Mouse (Mus musculus): Measurements from ENCODE around the gene Ctrl. TPM values are rescaled to one million over a fixed set of nuclear protein-coding genes. Genes with fewer than 3 reads are reported as not detected.

Ctrl gene
- polyA plus RNA-seq, 1 experiment from 2014 or later, result 2.3 TPM

DNA sequence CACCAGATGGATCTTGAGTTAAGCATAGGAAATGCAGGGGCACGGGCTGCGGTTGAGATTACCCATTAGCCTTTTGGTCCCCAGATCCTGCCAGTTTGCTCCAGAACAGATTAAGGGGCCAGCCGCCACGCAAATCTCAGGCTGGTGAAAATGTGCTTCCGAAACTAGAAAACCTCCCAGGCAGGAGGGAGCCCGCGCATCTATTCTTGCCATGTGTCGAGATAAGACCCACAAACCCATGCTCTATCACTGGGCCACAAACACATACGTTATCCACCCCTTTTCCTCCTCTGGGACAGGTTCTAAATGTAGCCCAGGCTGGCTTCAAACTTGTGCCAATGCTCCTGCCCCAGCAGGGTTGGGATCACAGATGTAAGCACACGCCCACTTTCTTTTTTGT lies 27.9 kb upstream of the Ctrl start:
- no peak overlapping the region for H3K27ac ChIP-seq (replicated peaks)
- no peak for ATAC-seq (ENCODE audit: low FRiP score, low read depth)
- 85% methylated on average over 10 of the region's 10 CpGs for WGBS
- H3K27me3 ChIP-seq, result peaks cover 27% of the 10 kb centered on the region
- H3K9ac ChIP-seq (replicated peaks), result no peak overlapping the region
- H3K36me3 ChIP-seq, result no peaks in the 10 kb centered on the region
- no peak overlapping the region for H3K4me3 ChIP-seq
- no peaks in the 10 kb centered on the region for H3K9me3 ChIP-seq
- no peak overlapping the region for H3K4me2 ChIP-seq (replicated peaks)
- peaks cover 9% of the 10 kb centered on the region; the same call in 1 of the 2 replicates for H3K4me1 ChIP-seq

DNA sequence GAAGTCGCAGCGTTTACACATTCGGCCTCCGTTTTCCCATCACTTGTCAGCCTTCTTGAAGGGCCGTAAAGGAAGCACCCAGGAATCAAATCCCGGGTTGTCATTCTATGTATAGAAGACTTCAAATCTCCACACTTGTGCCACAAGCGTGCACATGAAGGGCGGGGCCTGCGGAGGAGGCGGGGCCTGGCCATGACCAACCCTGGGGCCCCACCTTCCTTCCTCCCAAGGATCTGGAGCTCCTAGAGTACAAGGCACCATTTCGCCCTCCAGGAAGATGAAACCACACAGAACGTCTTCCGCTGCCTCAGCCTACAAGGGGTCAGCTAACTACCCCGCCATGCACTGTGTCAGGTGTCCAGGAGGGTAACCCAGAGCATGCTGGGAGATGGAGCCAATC lies 27.4 kb upstream of the Ctrl start:
- Histone ChIP-seq H3K4me2 (replicated peaks) (no peak overlapping the region), H3K27ac (replicated peaks) (no peak overlapping the region), H3K27me3 (peaks cover 23% of the 10 kb centered on the region), H3K36me3 (no peaks in the 10 kb centered on the region), H3K9ac (replicated peaks) (no peak overlapping the region), H3K4me3 (no peak overlapping the region), H3K9me3 (no peaks in the 10 kb centered on the region), H3K4me1 (peaks cover 9% of the 10 kb centered on the region; the same call in 1 of the 2 replicates)
- ATAC-seq (ENCODE audit: low FRiP score, low read depth), result no peak
- 78% methylated on average over 14 of the region's 14 CpGs for WGBS

DNA sequence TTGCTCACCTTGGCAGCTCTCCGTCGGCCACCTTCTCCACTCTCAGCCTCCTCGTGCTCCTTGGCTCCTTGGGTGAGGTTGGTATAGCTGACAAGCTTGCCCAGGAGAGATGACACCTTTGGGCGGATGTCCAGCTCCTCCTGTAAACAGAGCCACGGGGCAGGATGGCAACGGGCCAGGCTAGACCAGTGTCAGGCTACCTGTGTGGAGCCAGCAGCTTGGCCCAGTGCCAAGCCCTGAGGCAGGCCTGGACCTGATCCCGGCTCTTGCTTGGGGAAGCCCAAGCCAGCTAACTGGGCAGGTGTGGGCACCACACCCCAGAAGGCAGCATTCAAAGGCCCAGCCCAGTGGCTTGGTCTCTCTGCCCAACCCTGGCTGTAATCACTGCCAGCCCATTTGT lies 25.7 kb upstream of the Ctrl start:
- H3K27ac ChIP-seq (replicated peaks), result no peak overlapping the region
- no peak overlapping the region for H3K4me3 ChIP-seq
- H3K27me3 ChIP-seq, result peaks cover 5% of the 10 kb centered on the region
- ATAC-seq (ENCODE audit: low FRiP score, low read depth), result no peak
- no peaks in the 10 kb centered on the region for H3K4me1 ChIP-seq
- H3K9ac ChIP-seq (replicated peaks), result no peak overlapping the region
- no peaks in the 10 kb centered on the region for H3K36me3 ChIP-seq
- H3K9me3 ChIP-seq, result no peaks in the 10 kb centered on the region
- 84% methylated on average over 7 of the region's 7 CpGs for WGBS
- no peak overlapping the region for H3K4me2 ChIP-seq (replicated peaks)

GRCm38 (mm10) chr8:105957813-105958212 lies 24.2 kb upstream of the Ctrl start:
- Histone ChIP-seq H3K9ac (replicated peaks) (no peak overlapping the region), H3K4me2 (replicated peaks) (no peak overlapping the region), H3K27me3 (no peaks in the 10 kb centered on the region), H3K4me1 (no peaks in the 10 kb centered on the region), H3K36me3 (no peaks in the 10 kb centered on the region), H3K27ac (replicated peaks) (no peak overlapping the region), H3K4me3 (no peak overlapping the region), H3K9me3 (no peaks in the 10 kb centered on the region)
- no peak for ATAC-seq (ENCODE audit: low FRiP score, low read depth)
- WGBS, result 78% methylated on average over 2 of the region's 4 CpGs

DNA sequence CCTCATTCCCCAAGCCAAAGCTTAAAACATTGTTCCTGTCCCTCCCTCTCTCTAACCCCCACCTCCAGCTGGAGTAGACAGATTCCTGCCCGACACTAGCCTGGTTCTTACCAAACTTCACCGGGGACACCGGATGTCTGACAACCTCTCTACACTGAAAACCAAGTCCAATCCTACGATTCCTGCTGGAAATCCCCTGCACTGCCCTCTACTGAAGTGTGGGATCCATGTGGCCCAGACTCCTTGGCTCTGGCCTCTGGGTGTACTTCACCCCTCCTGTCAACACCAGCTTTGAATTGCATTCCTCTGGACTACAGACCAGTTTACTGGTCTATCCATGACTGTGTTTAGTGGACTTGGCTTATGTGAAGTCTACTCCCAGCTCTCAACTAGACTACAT lies 22.9 kb upstream of the Ctrl start:
- no peak overlapping the region for H3K27ac ChIP-seq (replicated peaks)
- H3K36me3 ChIP-seq, result no peaks in the 10 kb centered on the region
- ATAC-seq (ENCODE audit: low FRiP score, low read depth), result no peak
- H3K4me2 ChIP-seq (replicated peaks), result no peak overlapping the region
- H3K27me3 ChIP-seq, result no peaks in the 10 kb centered on the region
- no peak overlapping the region for H3K4me3 ChIP-seq
- WGBS, result 93% methylated on average over 4 of the region's 4 CpGs
- H3K9me3 ChIP-seq, result no peaks in the 10 kb centered on the region
- no peaks in the 10 kb centered on the region for H3K4me1 ChIP-seq
- no peak overlapping the region for H3K9ac ChIP-seq (replicated peaks)

- Histone ChIP-seq H3K36me3 (no peaks in the 10 kb centered on the region), H3K27ac (replicated peaks) (no peak overlapping the region)
- WGBS, result 77% methylated on average over 7 of the region's 7 CpGs
Observed at GRCm38 (mm10) chr8:105951057-105951659, 17.5 kb upstream of the Ctrl start.

GRCm38 (mm10) chr8:105949350-105949749 lies 15.7 kb upstream of the Ctrl start:
- Histone ChIP-seq H3K9ac (replicated peaks) (no peak overlapping the region), H3K27me3 (no peaks in the 10 kb centered on the region), H3K9me3 (no peaks in the 10 kb centered on the region), H3K36me3 (0 out of 2 replicates have a peak, but pooled peaks cover 5% of the 10 kb centered on the region), H3K27ac (replicated peaks) (no peak overlapping the region), H3K4me3 (no peak overlapping the region), H3K4me1 (no peaks in the 10 kb centered on the region), H3K4me2 (replicated peaks) (no peak overlapping the region)
- no peak for ATAC-seq (ENCODE audit: low FRiP score, low read depth)
- 90% methylated on average over 10 of the region's 10 CpGs for WGBS

More at GRCm38 (mm10) chr8:105951057-105951659, 17.5 kb upstream of the Ctrl start:
- ATAC-seq (ENCODE audit: low FRiP score, low read depth), result no peak
- no peaks in the 10 kb centered on the region for H3K27me3 ChIP-seq
- H3K4me3 ChIP-seq, result no peak overlapping the region
- H3K9ac ChIP-seq (replicated peaks), result no peak overlapping the region
- H3K4me1 ChIP-seq, result no peaks in the 10 kb centered on the region
- no peak overlapping the region for H3K4me2 ChIP-seq (replicated peaks)
- H3K9me3 ChIP-seq, result no peaks in the 10 kb centered on the region

DNA sequence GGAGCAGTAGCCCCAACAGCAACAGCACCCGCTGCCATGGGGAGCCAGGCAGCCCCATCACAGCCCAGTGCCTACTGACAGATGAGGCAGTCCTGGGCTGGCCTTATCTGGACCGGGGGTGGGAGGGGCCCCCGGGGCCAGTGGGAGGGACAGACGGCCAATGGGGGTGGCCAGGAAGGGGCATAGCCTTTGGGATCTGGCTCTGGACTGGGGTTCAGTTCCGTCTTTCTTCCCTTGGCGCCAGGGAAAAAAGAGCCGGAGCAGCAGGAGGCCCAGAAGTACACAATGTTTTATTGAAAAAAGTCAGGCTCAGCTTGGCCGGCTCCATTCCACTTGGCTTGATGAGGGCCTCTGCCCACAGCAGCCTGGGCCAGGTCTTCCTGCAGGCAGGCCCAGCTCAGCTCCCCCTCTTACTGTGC lies 9.7 kb upstream of the Ctrl start, which contains the start of gene Lcat:
Lcat (minus strand) TSS at position 62 of the 419 bp plus-strand sequence.
- H3K4me3 ChIP-seq, result no peak within 1 kb of the TSS
- no peaks in the 10 kb centered on the region for H3K27me3 ChIP-seq
- WGBS, result 72% methylated on average over 8 of the region's 8 CpGs
- peaks cover under 1% of the 10 kb centered on the region; the same call in 1 of the 2 replicates for H3K4me1 ChIP-seq
- H3K9ac ChIP-seq (replicated peaks), result no peak within 1 kb of the TSS
- H3K4me2 ChIP-seq (replicated peaks), result no peak within 1 kb of the TSS
- H3K27ac ChIP-seq (replicated peaks), result no peak within 1 kb of the TSS
- H3K36me3 ChIP-seq, result 0 out of 2 replicates have a peak, but pooled peaks cover 10% of the 10 kb centered on the region
- no peak for ATAC-seq (ENCODE audit: low FRiP score, low read depth)
- no peaks in the 10 kb centered on the region for H3K9me3 ChIP-seq

- H3K4me2 ChIP-seq (replicated peaks), result no peak overlapping the region
- ATAC-seq (ENCODE audit: low FRiP score, low read depth), result no peak
- H3K9me3 ChIP-seq, result no peaks in the 10 kb centered on the region
- H3K27me3 ChIP-seq, result no peaks in the 10 kb centered on the region
- no peak overlapping the region for H3K27ac ChIP-seq (replicated peaks)
- H3K4me1 ChIP-seq, result peaks cover 6% of the 10 kb centered on the region
- 0 out of 2 replicates have a peak, but pooled peaks cover 10% of the 10 kb centered on the region for H3K36me3 ChIP-seq
- H3K4me3 ChIP-seq, result no peak overlapping the region
- H3K9ac ChIP-seq (replicated peaks), result no peak overlapping the region
- WGBS, result 98% methylated on average over 5 of the region's 5 CpGs
Observed at GRCm38 (mm10) chr8:105942542-105942941, 8.9 kb upstream of the Ctrl start.

DNA sequence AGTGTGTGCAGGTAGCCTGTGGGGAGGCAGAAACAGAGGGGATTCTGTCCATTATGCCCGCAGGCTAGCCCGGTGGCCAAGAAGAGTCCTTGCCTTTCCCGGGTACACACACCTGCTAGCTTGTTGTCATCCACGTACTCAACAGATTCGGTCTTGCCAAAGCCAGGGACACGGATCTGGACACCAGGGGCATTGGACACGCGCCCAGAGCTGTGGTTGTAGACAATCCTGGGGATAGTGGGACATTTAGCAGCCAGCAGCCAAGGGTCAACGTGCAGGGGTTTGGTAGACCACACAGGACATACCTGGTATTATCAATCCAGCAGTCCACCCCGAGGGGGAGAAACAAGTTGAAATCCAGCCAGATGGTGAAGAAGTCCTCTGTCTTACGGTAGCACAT lies 8.4 kb upstream of the Ctrl start:
- ATAC-seq (ENCODE audit: low FRiP score, low read depth), result no peak
- Histone ChIP-seq H3K27ac (replicated peaks) (no peak overlapping the region), H3K4me1 (peaks cover 6% of the 10 kb centered on the region), H3K4me3 (no peak overlapping the region), H3K27me3 (no peaks in the 10 kb centered on the region), H3K4me2 (replicated peaks) (no peak overlapping the region), H3K9me3 (no peaks in the 10 kb centered on the region), H3K36me3 (0 out of 2 replicates have a peak, but pooled peaks cover 10% of the 10 kb centered on the region), H3K9ac (replicated peaks) (no peak overlapping the region)
- WGBS, result 96% methylated on average over 11 of the region's 11 CpGs

- no peak for ATAC-seq (ENCODE audit: low FRiP score, low read depth)
- H3K36me3 ChIP-seq, result no peaks in the 10 kb centered on the region
- H3K9me3 ChIP-seq, result no peaks in the 10 kb centered on the region
- H3K4me3 ChIP-seq, result peak within 1 kb of the TSS; percentile 59
- 43% methylated on average over 4 of the region's 4 CpGs for WGBS
- H3K9ac ChIP-seq (replicated peaks), result peak within 1 kb of the TSS; percentile 77
- H3K27me3 ChIP-seq, result no peaks in the 10 kb centered on the region
- H3K4me2 ChIP-seq (replicated peaks), result peak within 1 kb of the TSS; percentile 87
- peaks cover 16% of the 10 kb centered on the region for H3K4me1 ChIP-seq
- peak within 1 kb of the TSS; percentile 78 for H3K27ac ChIP-seq (replicated peaks)
Observed at GRCm38 (mm10) chr8:105938306-105938669, 4.6 kb upstream of the Ctrl start, which contains the start of gene Psmb10. Gene Psmb10, minus strand, starts transcription at chr8:105938444.

- WGBS, result 3% methylated on average over 33 of the region's 33 CpGs
- no peaks in the 10 kb centered on the region for H3K36me3 ChIP-seq
- H3K27ac ChIP-seq (replicated peaks), result peak overlapping the region; percentile 78
- H3K9ac ChIP-seq (replicated peaks), result peak overlapping the region; percentile 77
- peaks cover 16% of the 10 kb centered on the region for H3K4me1 ChIP-seq
- no peaks in the 10 kb centered on the region for H3K9me3 ChIP-seq
- peak overlapping the region; percentile 87 for H3K4me2 ChIP-seq (replicated peaks)
- peak; percentile 31; the same call in 1 of the 2 replicates for ATAC-seq (ENCODE audit: low FRiP score, low read depth)
- H3K4me3 ChIP-seq, result peak overlapping the region; percentile 59
- H3K27me3 ChIP-seq, result no peaks in the 10 kb centered on the region
Observed at GRCm38 (mm10) chr8:105937496-105938305, 4.0 kb upstream of the Ctrl start.
